Mouse (Mus musculus): Measurements from ENCODE around the gene Gm6169. TPM values are rescaled to one million over a fixed set of nuclear protein-coding genes. Genes with fewer than 3 reads are reported as not detected.
"Not testable (repeated sequence)": the region's sequence is repeated elsewhere in the genome, so short reads cannot be mapped to it uniquely, and the experiment has no call there.

Gene Gm6169
- total RNA-seq (2021) = 1 to 10 TPM in 1 of 2 experiments, not detected in 1; 5.7 TPM
- long read RNA-seq, partial matches to known transcripts = 0 of 1 reads
- long read RNA-seq, other reads (novel, unspliced or antisense) = 0 of 1 reads

DNA sequence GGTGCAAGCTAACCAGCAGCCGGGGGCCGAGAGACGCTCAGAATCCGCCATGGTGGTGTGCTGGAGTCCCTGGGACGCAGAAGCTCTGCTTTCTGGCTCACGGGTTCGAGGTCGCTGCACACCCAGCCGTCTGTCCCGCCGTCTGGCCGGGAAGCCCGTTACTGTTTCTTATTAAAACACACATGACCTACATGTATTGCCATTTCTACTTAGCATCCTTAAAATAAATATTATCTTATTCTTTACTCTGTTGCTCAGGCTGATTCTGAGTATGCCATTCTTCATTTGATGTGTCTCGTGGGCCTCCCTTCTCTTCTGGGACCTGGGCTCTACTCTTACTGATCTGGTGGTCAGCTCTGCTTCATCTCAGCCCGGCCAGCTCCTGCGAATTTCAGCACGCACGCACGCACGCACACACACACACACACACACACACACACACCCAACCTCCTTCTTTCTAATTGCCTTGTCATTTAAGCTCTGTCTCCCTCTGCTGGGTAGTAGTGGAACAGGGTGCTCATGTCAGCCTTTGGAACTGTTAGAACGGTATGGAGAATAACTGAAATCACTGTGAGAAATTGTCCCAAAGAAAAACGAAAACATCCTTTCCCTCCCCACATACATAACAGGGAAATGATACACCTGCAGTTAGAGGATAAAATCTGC lies at the start of gene Gm6169:
Gm6169 (minus strand) TSS at position 51 of the 666 bp plus-strand sequence.
- DNase-seq (ENCODE audit: low spot score in 2 of 2) = peak; percentile 68 to 75

DNA sequence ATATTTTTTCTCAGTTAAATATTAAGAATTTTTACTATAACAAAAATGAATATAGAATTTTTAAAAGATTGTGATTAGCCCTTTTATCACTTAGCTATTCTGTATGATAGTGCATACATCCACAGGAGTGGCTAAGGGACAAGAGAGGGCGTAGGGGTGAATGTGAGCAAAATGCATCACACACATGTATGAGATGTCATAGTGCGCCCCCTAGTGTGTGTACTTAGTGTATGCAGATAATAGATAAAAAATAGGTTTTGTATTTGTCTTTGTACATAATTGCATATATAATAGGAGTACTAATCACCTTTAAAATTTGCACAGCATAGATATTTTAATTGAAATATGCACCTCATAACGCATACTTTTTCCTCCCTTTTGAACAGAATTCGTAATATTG lies 46.8 kb upstream of the Gm6169 start:
- peak; percentile 17 to 29 for DNase-seq (ENCODE audit: low spot score in 2 of 2)

DNA sequence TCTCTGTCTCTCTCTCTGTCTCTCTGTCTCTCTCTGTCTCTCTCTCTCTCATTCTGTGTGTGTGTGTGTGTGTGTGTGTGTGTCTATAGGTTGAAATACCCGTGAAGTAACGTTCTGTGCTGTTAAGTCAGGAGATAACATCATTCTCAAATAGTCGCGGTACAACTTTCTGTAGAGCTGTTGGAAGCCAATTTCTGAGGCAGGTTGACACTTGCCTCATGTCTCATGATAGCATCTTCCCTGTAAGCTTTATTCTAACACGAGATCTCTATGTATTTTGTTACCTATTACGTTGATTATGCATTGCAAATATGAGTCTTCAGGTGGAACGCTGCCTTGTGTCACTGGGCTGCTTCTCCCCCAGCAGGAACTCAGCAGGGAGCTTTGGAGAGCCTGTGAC lies 43.3 kb upstream of the Gm6169 start:
- no peak for DNase-seq (ENCODE audit: low spot score in 2 of 2)

DNA sequence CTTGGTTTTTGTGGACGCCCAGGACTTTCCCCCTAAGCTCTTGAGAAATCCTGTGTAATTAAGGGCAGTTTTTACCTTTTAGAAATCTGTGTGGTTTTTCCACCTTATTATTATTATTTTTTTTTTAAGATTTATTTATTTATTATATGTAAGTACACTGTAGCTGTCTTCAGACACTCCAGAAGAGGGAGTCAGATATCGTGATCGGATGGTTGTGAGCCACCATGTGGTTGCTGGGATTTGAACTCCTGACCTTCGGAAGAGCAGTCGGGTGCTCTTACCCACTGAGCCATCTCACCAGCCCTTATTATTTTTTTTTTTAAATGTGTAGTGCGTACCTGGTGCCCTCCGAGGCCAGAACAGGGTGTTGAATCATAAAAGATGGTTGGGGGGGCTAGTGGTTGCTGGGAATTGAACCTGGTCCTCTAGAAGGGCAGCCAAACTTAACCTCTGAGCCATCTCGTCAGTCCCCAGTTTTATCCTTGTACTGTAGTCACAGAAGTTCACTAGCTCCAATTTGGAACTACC lies 39.4 kb upstream of the Gm6169 start:
- DNase-seq (ENCODE audit: low spot score in 2 of 2) = not testable (repeated sequence)

DNA sequence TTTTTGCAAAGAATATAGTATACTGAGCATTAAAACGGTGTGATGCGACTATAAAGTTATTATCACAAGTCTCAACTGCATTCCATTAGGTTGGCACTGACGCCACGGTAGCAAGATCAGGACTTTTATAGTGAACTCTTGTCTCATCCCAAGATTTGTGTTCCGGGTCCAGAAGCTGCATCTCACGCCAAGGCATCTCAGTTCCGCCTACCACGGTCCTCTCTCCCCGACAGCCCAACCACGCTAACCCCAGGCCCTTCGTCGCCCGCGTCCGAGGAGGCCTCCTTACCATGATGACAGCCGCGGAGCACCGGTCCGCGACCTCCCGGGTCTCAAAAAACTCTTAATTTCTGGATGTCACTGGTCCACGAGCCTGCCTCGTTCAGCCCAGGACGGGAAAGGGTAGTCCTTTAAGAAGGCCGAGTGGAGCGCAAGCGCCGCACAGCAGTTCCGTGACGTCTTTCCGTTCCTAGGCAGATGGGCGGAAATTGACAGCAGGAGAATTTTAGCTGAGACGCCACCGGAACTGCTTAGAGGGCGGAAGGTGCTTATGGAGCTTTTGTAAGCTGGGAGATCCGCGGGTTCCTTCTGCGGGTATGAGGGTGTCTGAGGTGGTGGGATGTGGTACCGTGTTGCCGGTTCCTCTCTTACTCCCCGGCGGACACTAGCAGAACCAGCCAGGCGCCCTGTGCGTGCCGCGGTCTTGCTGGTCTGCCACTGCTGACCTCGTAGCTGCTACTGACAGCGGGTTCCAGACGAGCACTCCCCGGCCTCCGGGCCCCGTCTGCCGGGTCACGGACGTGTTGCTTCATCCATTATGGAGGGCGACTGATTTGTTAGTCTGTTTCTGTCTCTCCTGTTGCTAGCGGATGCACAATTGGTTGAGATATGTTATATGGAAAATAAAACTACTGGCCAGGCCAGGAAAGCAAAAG lies 38.7 kb upstream of the Gm6169 start, which contains the start of the genes Gfm2 and Nsa2:
Gfm2 (plus strand) TSS at position 472 of the 935 bp plus-strand sequence.
Nsa2 (minus strand) TSS at position 472 of the 935 bp plus-strand sequence.
- peak; percentile 91 to 92 for DNase-seq (ENCODE audit: low spot score in 2 of 2)

DNA sequence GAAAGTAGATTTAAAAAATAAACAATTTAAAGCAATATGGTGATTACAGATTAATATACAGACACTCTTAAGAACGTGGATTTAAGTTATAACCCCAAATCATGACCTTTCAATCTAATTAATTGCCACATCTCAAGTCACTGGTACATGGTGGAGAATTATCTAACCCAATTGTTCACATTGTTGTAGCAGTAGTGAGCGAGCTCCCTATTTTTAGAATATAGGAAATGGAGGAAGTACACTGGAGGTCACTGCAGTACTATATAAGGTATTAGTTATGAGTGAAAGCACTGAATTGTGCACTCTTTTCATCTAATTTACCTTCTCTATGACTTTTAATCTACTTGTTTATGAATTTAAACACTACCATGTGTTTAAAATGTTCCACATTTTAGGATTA lies 31.4 kb upstream of the Gm6169 start:
- DNase-seq (ENCODE audit: low spot score in 2 of 2) = not testable (repeated sequence)

DNA sequence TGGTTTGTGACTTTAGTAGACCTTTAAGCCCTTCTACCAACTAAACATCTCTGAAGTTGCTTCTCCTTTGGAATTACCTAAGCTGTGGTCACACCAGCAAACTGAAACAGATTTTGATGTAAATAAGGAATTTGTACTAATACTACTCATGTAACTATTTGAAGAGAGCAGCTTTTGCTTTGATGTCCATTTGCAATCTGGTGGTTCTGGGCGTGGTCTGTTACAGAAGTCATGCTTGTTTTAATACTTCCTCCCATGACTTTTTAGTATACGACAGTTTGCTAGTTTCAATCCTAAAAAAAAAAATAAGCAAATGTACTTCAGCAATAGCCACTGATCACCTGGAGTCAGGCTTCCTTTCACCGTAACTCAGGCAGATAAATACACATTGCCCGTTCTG lies 30.6 kb upstream of the Gm6169 start:
- not testable (repeated sequence) for DNase-seq (ENCODE audit: low spot score in 2 of 2)

DNA sequence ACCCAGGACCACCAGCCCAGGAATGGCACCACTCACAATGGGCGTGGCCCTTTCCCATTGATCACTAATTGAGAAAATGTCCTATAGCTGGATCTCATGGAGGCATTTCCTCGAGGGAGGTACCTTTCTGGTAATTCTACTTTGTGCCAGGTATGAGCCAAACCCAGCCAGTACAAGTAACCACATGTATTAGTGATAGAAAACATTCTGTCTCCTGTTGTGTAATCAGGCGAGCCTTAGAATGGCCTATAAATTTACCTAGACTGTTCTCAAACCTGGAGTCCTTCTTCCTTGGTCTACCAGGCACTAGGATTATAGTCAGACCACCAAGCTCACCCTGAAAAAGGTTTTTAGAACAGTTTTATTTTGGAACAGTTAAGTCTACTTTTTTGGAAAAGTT lies 22.3 kb upstream of the Gm6169 start:
- DNase-seq (ENCODE audit: low spot score in 2 of 2) = no peak

DNA sequence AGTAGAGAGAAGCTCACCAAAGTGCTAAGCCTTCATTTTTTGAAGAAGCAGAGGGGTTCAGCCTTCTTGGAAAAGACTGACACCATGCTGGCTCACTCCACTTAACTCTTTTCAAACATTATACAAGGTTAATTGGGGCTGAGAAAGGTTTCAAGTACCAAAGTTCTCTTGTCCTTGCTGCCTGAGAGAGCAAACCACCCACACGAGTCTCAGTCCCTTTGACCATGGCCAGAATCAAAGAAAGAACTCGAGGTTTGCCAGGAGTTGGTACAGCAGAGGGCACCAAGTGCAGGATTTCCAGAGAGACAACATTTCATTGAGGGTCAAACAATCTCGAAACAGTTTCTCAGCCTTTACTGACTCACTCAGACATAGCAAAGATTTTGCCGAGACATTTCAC lies 10.0 kb upstream of the Gm6169 start:
- DNase-seq (ENCODE audit: low spot score in 2 of 2) = no peak

DNA sequence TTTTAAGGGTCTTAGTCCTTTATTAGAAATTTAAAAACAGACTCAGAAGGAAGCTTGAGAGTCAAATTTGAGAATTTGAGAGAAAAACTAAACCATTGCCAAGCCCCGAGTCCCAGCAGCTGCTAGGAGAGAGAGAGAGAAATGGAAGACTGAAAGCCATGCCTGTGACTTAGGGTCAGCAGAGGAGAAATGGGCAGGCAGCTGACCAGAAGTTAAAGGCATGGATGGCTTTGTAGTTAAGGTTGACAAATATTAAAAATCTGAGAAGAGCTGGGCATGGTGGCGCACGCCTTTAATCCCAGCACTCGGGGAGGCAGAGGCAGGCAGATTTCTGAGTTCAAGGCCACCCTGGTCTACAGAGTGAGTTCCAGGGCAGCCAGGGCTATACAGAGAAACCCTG lies 8.7 kb upstream of the Gm6169 start:
- not testable (repeated sequence) for DNase-seq (ENCODE audit: low spot score in 2 of 2)

DNA sequence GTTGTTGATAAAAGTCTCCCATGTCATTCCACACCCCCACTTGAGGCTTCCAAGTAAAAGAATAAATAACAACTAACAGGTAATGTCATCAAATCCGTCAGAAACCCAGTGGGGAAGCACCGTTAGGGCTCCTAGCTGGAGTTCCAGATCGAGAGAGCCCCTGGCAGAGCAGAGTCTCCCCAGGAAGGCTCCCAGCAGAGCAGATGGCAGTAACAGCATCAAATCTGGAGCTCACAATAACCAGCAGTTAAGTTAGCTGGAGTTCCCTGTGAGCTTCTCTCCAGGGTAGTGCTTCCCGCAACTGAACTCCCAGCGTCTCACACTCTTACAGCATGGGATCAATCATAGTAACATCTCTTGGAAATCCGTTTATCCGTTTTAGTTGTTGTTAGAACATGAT lies 6.0 kb upstream of the Gm6169 start:
- DNase-seq (ENCODE audit: low spot score in 2 of 2) = peak; percentile 23 to 26

DNA sequence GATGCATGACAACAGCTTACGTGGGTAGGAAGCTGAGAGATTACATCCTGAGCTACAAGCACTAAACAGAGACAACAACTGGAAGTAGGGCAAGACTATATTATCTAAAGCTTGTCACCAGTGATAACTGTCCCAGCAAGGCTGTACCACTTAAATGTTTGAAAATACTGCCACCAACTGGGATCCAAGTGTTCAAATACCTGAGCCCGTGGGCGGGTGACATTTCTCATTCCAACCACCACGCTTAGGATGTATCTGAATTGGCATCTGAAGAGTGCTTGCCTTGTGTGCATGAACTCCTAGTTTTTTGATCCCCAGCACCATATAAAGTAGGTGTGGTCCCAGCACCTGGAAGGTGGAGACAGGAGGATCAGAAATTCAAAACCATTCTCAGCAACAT lies 3.3 kb downstream of the Gm6169 start:
- DNase-seq (ENCODE audit: low spot score in 2 of 2) = no peak

DNA sequence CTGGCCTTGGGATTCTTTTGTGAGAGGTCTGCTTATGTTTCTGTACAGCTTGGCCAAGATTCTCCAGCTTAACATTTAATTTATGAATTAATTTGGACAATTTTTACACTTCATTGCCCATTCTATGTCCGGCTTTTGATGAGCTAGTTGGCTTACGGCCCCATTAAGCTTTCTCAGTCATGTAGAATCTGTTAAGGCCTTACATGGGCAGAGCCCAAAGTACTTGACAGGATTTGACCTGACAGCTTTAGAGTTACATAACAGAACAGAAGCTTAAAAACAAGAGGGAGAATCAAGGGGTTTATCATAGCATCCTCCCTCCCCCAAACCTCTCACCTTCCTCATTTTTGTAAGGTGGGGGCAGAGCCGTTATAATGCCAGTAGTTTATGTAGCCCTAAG lies 10.9 kb downstream of the Gm6169 start:
- DNase-seq (ENCODE audit: low spot score in 2 of 2) = no peak

DNA sequence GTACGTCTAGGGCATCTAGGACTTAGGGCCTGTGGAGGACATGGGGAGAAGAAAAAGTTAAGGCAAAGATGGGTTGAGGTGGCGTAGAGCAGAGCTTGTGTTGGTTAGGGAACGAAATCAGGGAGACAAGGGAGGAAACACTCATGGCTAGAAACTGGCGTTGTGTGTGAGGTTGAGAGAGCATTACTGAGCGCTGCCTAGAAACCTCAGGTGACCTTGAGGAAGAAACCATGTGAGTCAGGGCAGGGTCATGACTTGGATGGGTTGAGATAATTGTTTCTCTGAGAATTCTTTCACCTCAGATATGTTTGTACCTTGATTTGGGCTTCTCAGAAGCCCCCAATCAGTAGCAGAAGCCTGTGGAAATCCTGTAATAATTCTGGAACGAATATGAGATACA lies 11.6 kb downstream of the Gm6169 start:
- DNase-seq (ENCODE audit: low spot score in 2 of 2) = no peak

DNA sequence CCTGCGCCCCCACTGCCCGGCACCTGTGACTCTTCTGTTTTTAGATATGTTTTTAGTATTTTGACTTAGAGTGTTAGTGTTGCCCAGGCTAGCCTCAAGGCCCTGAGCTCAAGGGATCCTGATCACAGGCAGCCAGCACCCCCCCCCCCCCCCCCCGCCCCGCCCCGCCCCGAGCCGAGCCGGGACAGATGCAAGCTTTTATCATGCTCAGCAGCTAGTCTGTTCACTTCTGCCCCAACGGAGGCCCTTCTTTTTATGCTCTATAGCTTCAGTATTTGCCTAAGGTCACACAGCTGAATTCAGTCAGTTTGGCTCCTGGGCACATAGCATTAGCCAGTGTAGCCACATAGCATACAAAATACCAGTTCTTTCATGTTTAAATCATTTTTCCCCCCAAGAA lies 12.7 kb downstream of the Gm6169 start:
- DNase-seq (ENCODE audit: low spot score in 2 of 2) = no peak

DNA sequence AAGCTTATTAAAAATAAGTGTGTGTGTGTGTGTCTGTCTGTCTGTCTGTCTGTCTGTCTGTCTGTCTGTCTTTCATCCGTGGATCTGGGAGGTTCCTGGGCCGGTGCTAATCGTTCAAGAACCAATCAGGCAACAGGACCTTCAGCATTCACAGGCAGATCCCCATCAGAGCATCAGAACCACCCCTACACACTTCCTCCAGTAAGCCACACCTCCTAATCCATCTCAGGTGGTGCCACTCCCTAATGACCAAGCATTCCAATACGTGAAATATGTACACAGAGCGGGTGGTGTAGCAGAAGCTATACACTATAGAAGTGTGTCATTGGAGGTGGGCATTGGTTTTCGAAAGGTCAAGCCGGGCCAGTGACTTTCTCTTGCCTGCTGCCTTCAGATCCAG lies 16.6 kb downstream of the Gm6169 start:
- DNase-seq (ENCODE audit: low spot score in 2 of 2) = no peak

DNA sequence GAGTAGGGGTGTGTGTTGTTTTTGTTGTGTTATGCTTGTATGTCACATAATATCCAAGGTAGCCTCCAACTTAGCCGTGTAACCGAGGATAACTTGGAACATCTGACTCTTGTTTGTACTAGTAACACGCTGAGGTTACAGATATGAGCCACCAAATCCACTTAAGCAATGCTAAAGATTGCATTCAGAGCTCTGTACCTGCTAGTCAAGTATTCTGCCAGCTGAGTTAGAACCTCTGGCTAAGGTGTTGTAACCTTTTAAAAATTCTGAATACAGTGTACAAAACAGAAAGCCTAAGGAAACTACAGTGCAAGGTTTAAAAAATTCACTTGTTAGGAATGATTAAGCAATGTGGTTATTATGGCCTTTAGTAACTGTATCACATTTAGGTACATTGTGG lies 18.4 kb downstream of the Gm6169 start:
- no peak for DNase-seq (ENCODE audit: low spot score in 2 of 2)

DNA sequence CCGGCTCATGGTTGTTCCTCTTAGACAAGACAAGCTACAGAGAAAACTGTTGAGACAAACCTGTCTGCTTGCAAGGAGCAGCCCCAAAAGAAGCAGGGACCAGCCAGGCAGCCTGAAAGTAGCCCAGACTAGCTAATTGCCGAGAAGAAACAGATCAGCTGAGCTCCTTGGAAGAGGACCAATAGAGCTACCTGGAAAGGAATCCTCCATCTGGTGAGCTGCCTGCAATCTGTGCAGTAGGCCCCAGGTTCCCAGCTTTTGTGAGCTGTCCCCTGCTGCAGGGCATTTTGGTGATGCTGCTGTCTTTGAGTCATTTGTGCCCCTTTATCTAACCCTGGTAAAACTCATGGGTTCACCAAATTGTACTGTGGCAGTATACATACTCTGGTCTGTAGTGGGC lies 18.8 kb downstream of the Gm6169 start:
- no peak for DNase-seq (ENCODE audit: low spot score in 2 of 2)

DNA sequence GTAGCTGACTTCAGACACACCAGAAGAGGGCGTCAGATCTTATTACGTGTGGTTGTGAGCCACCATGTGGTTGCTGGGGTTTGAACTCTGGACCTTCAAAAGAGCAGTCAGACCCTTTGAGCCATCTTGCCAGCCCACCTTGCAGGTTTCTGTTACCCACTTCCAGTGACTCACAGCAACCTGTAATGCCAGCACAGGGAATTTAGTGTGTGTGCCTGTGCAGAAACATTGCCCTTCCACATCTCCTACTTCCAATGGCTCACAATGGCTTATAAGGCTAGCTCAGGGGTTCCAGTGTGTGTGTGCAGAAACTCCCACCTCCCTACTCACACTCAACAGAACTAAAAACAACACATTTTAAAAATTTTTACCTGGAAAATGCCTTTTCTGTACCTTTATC lies 21.5 kb downstream of the Gm6169 start:
- no peak for DNase-seq (ENCODE audit: low spot score in 2 of 2)

DNA sequence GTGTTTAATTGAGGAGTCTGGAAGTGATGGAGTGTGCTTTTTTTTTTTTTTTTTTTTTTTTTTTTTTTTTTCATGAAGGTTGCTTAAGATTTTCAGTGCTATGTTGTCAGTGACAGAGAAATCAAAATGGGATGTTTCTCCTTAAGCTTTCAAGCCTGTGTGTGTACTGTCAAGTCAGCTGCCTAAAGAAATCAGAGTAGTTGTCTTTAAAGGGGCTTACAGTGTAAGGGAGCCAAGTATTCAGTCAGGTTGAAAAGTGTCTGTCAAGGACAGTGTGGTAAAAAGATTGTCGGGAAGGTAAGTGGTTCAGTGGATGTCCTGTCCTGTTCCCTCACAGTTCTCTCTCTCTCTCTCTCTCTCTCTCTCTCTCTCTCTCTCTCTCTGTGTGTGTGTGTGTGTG lies 25.5 kb downstream of the Gm6169 start:
- DNase-seq (ENCODE audit: low spot score in 2 of 2) = no peak

DNA sequence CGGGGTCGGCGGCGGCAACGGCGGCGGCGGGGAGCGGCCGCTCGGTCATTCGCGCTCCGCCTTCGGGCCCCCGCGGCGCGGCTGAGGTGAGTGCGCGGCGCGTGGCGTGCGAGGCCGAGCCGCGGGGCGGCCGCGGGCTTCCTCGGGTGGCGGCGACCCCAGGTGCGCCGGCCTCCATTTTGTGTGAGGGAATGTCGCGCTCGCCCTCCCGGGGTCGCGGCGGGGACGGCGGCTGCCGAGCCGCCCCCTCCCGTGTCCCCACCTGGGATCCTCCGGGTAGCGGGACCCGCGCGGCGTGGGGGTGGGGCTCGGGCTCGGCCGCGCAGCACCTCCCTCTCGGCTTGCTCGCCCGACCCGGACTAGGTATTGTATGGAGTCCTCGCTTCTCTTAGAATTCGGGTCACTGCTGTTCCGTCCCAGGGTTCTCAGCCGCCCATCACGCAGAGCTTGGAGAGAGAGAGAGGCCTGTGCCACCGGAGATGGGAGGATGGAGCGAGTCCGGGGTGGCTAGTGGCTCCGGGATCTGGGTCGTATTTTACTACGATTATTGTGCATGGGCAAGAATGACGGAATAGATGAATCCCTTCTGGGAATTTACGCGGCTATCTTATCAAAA lies 27.3 kb downstream of the Gm6169 start:
- DNase-seq (ENCODE audit: low spot score in 2 of 2) = peak; percentile 57 to 59

Measured in layer of hippocampus, postnatal 10 days (tissue).